8 mouse cellular contexts compared by ENCODE assay signal in the genomic region with DNA sequence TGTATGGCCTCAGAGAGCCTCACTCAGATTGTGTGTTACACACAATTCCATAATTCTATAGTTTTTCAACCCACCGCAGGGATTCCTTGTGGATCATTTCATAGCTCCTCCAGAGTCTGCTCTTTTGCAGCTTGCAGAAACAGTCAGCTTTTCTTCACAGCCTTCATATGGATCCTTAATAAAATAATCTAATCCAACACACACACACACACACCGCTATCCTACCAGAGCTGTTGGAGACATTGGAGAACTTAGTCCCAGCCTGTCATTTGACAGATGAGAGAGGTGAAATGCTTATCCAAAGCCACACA.
DNase-seq lines count a peak whose midpoint lies in the region; ATAC-seq and TF ChIP-seq lines count a peak whose summit lies in the region.

No protein-coding gene starts in this region.

- TF ChIP-seq EP300 in lung, postnatal 0 days (IDR thresholded peaks at IDR 0.05): no peak

- H3K27ac ChIP-seq in heart, embryonic 10.5 days: peak overlapping the region; percentile 95; the same call in 1 of the 2 replicates
- H3K27ac ChIP-seq in lung, embryonic 16.5 days (ENCODE audit: low read length): peak overlapping the region; percentile 63; the same call in 1 of the 2 replicates
- no peak overlapping the region for H3K27ac ChIP-seq in lung, postnatal 0 days (ENCODE audit: low read length)
- 0 out of 2 replicates have a peak overlapping the region, but pooled peaks have one; percentile 13 for H3K27ac ChIP-seq in limb, embryonic 14.5 days (replicated peaks; ENCODE audit: low read depth, low read length)
- H3K27ac ChIP-seq in stomach, embryonic 16.5 days (ENCODE audit: low read length): peak overlapping the region; percentile 30; the same call in 1 of the 2 replicates
- no peak overlapping the region for H3K27ac ChIP-seq in thymus, adult 2 months (ENCODE audit: control insufficient read depth, insufficient read depth, low read length)

- TF ChIP-seq CTCF in lung, postnatal 0 days (IDR thresholded peaks at IDR 0.05): no peak
- TF ChIP-seq CTCF in thymus, adult 2 months (IDR thresholded peaks at IDR 0.05; ENCODE audit: borderline replicate concordance, control insufficient read depth, extremely low read depth, insufficient read depth, low read length, poor library complexity): no peak

- no peak overlapping the region for H3K4me3 ChIP-seq in heart, embryonic 10.5 days
- no peak overlapping the region for H3K4me3 ChIP-seq in lung, embryonic 16.5 days (ENCODE audit: low read length)
- no peak overlapping the region for H3K4me3 ChIP-seq in lung, postnatal 0 days (ENCODE audit: low read depth, low read length)
- no peak overlapping the region for H3K4me3 ChIP-seq in limb, embryonic 14.5 days (replicated peaks; ENCODE audit: low read length)
- no peak overlapping the region for H3K4me3 ChIP-seq in stomach, embryonic 16.5 days (replicated peaks; ENCODE audit: low read length)
- H3K4me3 ChIP-seq in thymus, adult 2 months (ENCODE audit: control insufficient read depth, insufficient read depth, low read length): no peak overlapping the region

- intact Hi-C loops in heart, postnatal 36 days (cut with DNase I): loop anchor here (1.0 to 2.0 kb wide), 4 partner anchors 93 to 496 kb away; no protein-coding TSS in a partner anchor
- intact Hi-C loops in left cerebral cortex, postnatal 14 days (cut with DNase I): loop anchor here (2.0 to 5.0 kb wide), 5 partner anchors 92 to 545 kb away; partner anchors contain the start of gene Maml3

- no peak for TF ChIP-seq POLR2A in limb, embryonic 14.5 days (IDR thresholded peaks at IDR 0.05; ENCODE audit: borderline replicate concordance, extremely low read depth, insufficient read depth, insufficient read length)
- TF ChIP-seq POLR2A in thymus, adult 2 months (IDR thresholded peaks at IDR 0.05; ENCODE audit: control insufficient read depth, extremely low read depth, insufficient read depth, low read length, poor library complexity): no peak

- DNase-seq in heart, embryonic 10.5 days (ENCODE audit: low spot score): no peak
- no peak for DNase-seq in heart, postnatal 36 days
- DNase-seq in lung, postnatal 0 days (ENCODE audit: low spot score): no peak
- DNase-seq in limb, embryonic 14.5 days (ENCODE audit: low spot score): no peak
- no peak for DNase-seq in left cerebral cortex, postnatal 14 days (ENCODE audit: low spot score in 2 of 2)
- no peak for DNase-seq in thymus, adult 2 months

- 0 out of 2 replicates have a peak overlapping the region, but pooled peaks have one; percentile 4 for H3K9ac ChIP-seq in lung, embryonic 16.5 days (ENCODE audit: low read length)
- no peak overlapping the region for H3K9ac ChIP-seq in lung, postnatal 0 days (replicated peaks; ENCODE audit: low read depth)
- H3K9ac ChIP-seq in limb, embryonic 14.5 days (ENCODE audit: low read depth, low read length, severe bottlenecking): 0 out of 2 replicates have a peak overlapping the region, but pooled peaks have one; percentile 65
- H3K9ac ChIP-seq in stomach, embryonic 16.5 days (ENCODE audit: low read length): peak overlapping the region; percentile 42; the same call in 1 of the 2 replicates

- peak overlapping the region; percentile 67 for H3K4me2 ChIP-seq in lung, embryonic 16.5 days (ENCODE audit: low read depth, low read length)
- H3K4me2 ChIP-seq in lung, postnatal 0 days (replicated peaks; ENCODE audit: low read depth, low read length): no peak overlapping the region
- H3K4me2 ChIP-seq in limb, embryonic 14.5 days (replicated peaks; ENCODE audit: low read depth, low read length, severe bottlenecking): peak overlapping the region; percentile 66; the same call in 1 of the 2 replicates
- H3K4me2 ChIP-seq in stomach, embryonic 16.5 days (ENCODE audit: low read depth, low read length): peak overlapping the region; percentile 92

- 72% methylated on average over 2 of the region's 2 CpGs for WGBS in heart, embryonic 10.5 days
- WGBS in lung, embryonic 16.5 days: 60% methylated on average over 2 of the region's 2 CpGs
- 70% methylated on average over 2 of the region's 2 CpGs for WGBS in lung, postnatal 0 days
- WGBS in limb, embryonic 14.5 days: 68% methylated on average over 2 of the region's 2 CpGs
- WGBS in stomach, embryonic 16.5 days: 67% methylated on average over 2 of the region's 2 CpGs
- 77% methylated on average over 2 of the region's 2 CpGs for WGBS in thymus, adult 2 months

- peaks cover 40% of the 10 kb centered on the region for H3K4me1 ChIP-seq in heart, embryonic 10.5 days
- peaks cover 30% of the 10 kb centered on the region for H3K4me1 ChIP-seq in lung, embryonic 16.5 days (replicated peaks; ENCODE audit: control insufficient read depth, insufficient read depth, low read length)
- H3K4me1 ChIP-seq in lung, postnatal 0 days (ENCODE audit: insufficient read depth, low read depth, low read length): peaks cover 11% of the 10 kb centered on the region
- peaks cover 3% of the 10 kb centered on the region; the same call in 1 of the 2 replicates for H3K4me1 ChIP-seq in limb, embryonic 14.5 days (ENCODE audit: control insufficient read depth, insufficient read depth, low read length)
- peaks cover 16% of the 10 kb centered on the region for H3K4me1 ChIP-seq in stomach, embryonic 16.5 days (ENCODE audit: control insufficient read depth, insufficient read depth, low read length)
- H3K4me1 ChIP-seq in thymus, adult 2 months (replicated peaks; ENCODE audit: control insufficient read depth, insufficient read depth, low read length): peaks cover 19% of the 10 kb centered on the region

- no peaks in the 10 kb centered on the region for H3K27me3 ChIP-seq in heart, embryonic 10.5 days (ENCODE audit: insufficient read depth, poor library complexity, severe bottlenecking)
- no peaks in the 10 kb centered on the region for H3K27me3 ChIP-seq in lung, embryonic 16.5 days (ENCODE audit: control insufficient read depth, insufficient read depth, low read depth, low read length)
- no peaks in the 10 kb centered on the region for H3K27me3 ChIP-seq in lung, postnatal 0 days (replicated peaks; ENCODE audit: insufficient read depth, low read length)
- H3K27me3 ChIP-seq in limb, embryonic 14.5 days (ENCODE audit: control insufficient read depth, insufficient read depth, low read length): no peaks in the 10 kb centered on the region
- no peaks in the 10 kb centered on the region for H3K27me3 ChIP-seq in stomach, embryonic 16.5 days (ENCODE audit: control insufficient read depth, insufficient read depth, low read length)
- H3K27me3 ChIP-seq in thymus, adult 2 months (ENCODE audit: control insufficient read depth, insufficient read depth, low read length): no peaks in the 10 kb centered on the region

- no peaks in the 10 kb centered on the region for H3K9me3 ChIP-seq in heart, embryonic 10.5 days
- H3K9me3 ChIP-seq in lung, embryonic 16.5 days (ENCODE audit: control insufficient read depth, low read length): no peaks in the 10 kb centered on the region
- H3K9me3 ChIP-seq in lung, postnatal 0 days (ENCODE audit: low read length): no peaks in the 10 kb centered on the region
- no peaks in the 10 kb centered on the region for H3K9me3 ChIP-seq in limb, embryonic 14.5 days (ENCODE audit: control insufficient read depth, low read length)
- H3K9me3 ChIP-seq in stomach, embryonic 16.5 days (replicated peaks; ENCODE audit: control insufficient read depth, low read length): no peaks in the 10 kb centered on the region

- no peaks in the 10 kb centered on the region for H3K36me3 ChIP-seq in heart, embryonic 10.5 days
- H3K36me3 ChIP-seq in lung, embryonic 16.5 days (ENCODE audit: control insufficient read depth, insufficient read depth, low read length): no peaks in the 10 kb centered on the region
- no peaks in the 10 kb centered on the region for H3K36me3 ChIP-seq in lung, postnatal 0 days (ENCODE audit: insufficient read depth, low read length)
- H3K36me3 ChIP-seq in limb, embryonic 14.5 days (ENCODE audit: control insufficient read depth, insufficient read depth, low read length): no peaks in the 10 kb centered on the region
- no peaks in the 10 kb centered on the region for H3K36me3 ChIP-seq in stomach, embryonic 16.5 days (ENCODE audit: control insufficient read depth, insufficient read depth, low read length)
- H3K36me3 ChIP-seq in thymus, adult 2 months (ENCODE audit: control insufficient read depth, insufficient read depth, low read length): no peaks in the 10 kb centered on the region

- ATAC-seq in lung, embryonic 16.5 days (ENCODE audit: low read depth): no peak
- no peak for ATAC-seq in lung, postnatal 0 days
- ATAC-seq in limb, embryonic 14.5 days (ENCODE audit: low FRiP score, low read depth): no peak
- no peak for ATAC-seq in stomach, embryonic 16.5 days (ENCODE audit: insufficient read depth, low FRiP score)

Comparison
In these comparisons a context has a peak if more than half of its experiments do, and no peak if none do; other contexts are left out.
1. H3K27ac ChIP-seq: peak in heart, embryonic 10.5 days (single experiment), lung, embryonic 16.5 days (single experiment), limb, embryonic 14.5 days (single experiment) and stomach, embryonic 16.5 days (single experiment); none in lung, postnatal 0 days (single experiment) and thymus, adult 2 months (single experiment).